Mouse (Mus musculus) heart, adult 2 months (tissue): ENCODE measurements at regions not wholly inside any gene's neighbourhood (a gene's known extent, or its start where the extent isn't known, plus 50 kb on each side); places are given as distances from the start of the nearest gene placed in this dataset.

ENCODE experiments used
- DNase-seq, 2 experiments: peaks; one replicate each; pipeline ENCODE4 v3.0.0; 2021
- H3K27ac ChIP-seq: fragments of 200-600 bp; 2 replicates; pipeline ENCODE4 v1.8.1; 2022
- H3K27me3 ChIP-seq: fragments of 200-500 bp; 2 replicates; pipeline ENCODE4 v1.6.1; 2012; ENCODE audit warnings: mild to moderate bottlenecking, low read length, inconsistent platforms, mixed read lengths; ENCODE audit not compliant: control insufficient read depth, insufficient read depth
- H3K36me3 ChIP-seq: fragments of 200-500 bp; 2 replicates; pipeline ENCODE4 v1.6.1; 2012; ENCODE audit warnings: low read length, inconsistent platforms; ENCODE audit not compliant: control insufficient read depth, insufficient read depth
- H3K4me1 ChIP-seq: fragments of 200-500 bp; 2 replicates; pipeline ENCODE4 v1.6.1; 2011; ENCODE audit warnings: low read length; ENCODE audit not compliant: control insufficient read depth, insufficient read depth
- H3K4me3 ChIP-seq: fragments of 200-600 bp; 2 replicates; pipeline ENCODE4 v1.8.1; 2022
- H3K79me2 ChIP-seq: fragments of 200-500 bp; replicated peaks from 2 replicates; pipeline ENCODE4 v1.6.1; 2012; ENCODE audit warnings: mild to moderate bottlenecking, inconsistent platforms, low read length, moderate library complexity, mixed read lengths; ENCODE audit not compliant: control insufficient read depth, insufficient read depth
- H3K9ac ChIP-seq: fragments of 200-500 bp; 2 replicates; pipeline ENCODE4 v1.6.1; 2012; ENCODE audit warnings: low read depth, mild to moderate bottlenecking, control low read depth, inconsistent platforms, low read length, mixed read lengths
- CTCF ChIP-seq: fragments of 200-600 bp; IDR thresholded peaks from 2 replicates; pipeline ENCODE4 v1.8.1; 2022; ENCODE audit warnings: antibody characterized with exemption, mild to moderate bottlenecking, moderate library complexity
- EP300 ChIP-seq: fragments of 200-500 bp; IDR thresholded peaks from 2 replicates; pipeline ENCODE4 v1.6.1; 2011; ENCODE audit warnings: low read depth, low read length, control low read depth; ENCODE audit not compliant: insufficient read depth
- POLR2A ChIP-seq: fragments of 200-500 bp; IDR thresholded peaks from 2 replicates; pipeline ENCODE4 v1.6.1; 2011; ENCODE audit warnings: mild to moderate bottlenecking, low read depth, low read length, control low read depth; ENCODE audit not compliant: insufficient read depth
- WGBS: fragments of 180-500 bp; shearing (Covaris S2); methylation state at CpG from one replicate; pipeline ENCODE4 v1.1.7; 2018; 5-methylcytosine and 5-hydroxymethylcytosine counted together
- intact Hi-C: fragments of 180-260 bp; cut with DNase I; formaldehyde crosslinking; loops from one replicate; pipeline ENCODE4 v1.15.1; 2025

DNA sequence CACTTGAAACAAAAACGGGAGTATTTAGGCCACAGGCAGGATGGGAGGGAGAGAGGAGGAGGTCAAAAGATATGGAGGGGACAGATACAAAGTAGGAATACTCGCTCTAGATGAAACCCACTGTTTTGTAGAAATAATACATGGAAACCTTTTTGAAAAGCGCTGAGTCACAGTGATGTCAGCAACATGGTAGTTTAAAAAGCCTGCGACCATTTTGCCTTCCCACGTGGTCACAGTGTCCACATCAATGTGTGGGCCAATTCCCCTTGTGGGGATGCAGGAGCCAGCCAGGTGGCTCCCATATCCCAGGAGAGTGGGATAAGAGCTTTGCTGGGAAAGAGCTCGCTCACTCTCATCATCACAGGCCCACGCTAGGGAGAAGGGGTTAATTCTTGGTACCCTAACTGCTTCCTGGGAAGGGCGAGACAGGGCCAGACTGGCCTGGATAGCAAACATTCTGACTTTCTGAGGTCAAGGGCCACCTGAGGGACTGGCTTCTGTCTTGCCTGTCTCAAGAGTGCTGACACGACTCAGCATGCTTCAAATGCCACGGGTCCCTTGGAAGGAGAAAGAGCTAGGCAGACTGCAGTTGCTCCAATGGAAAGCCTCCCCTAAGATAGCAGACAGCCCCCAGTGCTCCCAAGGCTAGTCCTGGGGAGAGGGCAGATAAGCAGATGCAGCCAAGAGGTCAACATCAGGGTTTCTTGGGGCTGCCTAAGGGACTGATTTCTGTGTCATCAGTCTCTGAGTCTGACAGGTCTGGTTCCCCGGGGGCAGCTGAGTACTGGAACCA is 143.3 kb upstream of the Usp9x start:
- TF ChIP-seq EP300 = no peak
- TF ChIP-seq CTCF = no peak
- TF ChIP-seq POLR2A = no peak
- no peak overlapping the region for H3K27ac ChIP-seq
- no peak for DNase-seq
- no peaks in the 10 kb centered on the region for H3K4me1 ChIP-seq
- H3K36me3 ChIP-seq = no peaks in the 10 kb centered on the region
- intact Hi-C loops = no loop called here
- no peak overlapping the region for H3K9ac ChIP-seq
- no peaks in the 10 kb centered on the region for H3K27me3 ChIP-seq
- WGBS = 48% methylated on average over 11 of the region's 11 CpGs
- H3K4me3 ChIP-seq = no peak overlapping the region
- H3K79me2 ChIP-seq = no peaks in the 10 kb centered on the region

DNA sequence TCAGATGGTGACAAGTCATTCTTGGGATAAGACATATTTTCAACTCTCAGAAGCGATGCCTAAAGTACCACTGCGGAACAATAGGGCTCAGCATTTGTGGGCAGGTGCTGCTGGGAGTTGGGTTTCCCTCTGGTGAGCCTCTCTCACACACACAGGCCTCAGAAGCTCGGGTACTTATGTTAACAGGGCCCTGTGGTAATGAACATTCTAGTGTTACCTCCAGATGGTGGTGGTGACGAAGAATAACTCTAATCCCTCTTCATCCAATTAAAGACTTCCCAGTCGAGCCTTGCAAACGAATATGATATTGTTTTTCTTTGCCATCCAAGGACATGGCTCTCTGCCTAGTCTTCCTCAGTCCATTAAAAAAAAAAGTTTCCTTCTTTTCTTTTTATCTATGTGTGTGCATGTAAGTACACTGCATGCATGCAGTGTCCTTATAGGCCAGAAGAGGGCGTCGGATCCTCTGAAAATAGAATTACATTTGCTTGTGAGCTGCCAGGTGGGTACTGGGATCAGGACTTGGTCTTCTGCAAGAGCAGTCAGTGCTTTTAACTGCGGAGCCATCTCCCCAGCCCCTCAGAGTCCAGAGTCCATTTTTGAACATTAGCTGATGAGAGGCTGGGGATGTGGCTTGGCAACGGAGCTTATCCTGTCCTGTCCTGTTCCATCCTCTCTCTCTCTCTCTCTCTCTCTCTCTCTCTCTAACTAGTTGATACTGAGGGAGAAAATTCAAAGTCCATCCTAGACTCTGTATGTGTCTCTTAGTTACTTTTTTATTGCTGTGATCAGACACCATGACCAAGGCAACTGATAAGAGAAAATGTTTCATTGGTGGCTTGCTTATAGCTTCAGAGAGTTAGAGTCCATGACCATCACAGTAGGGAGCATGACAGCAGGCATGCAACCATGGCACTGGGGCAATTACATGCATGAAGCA is 146.3 kb upstream of the Usp9x start:
- Histone ChIP-seq H3K79me2 (no peaks in the 10 kb centered on the region), H3K27me3 (no peaks in the 10 kb centered on the region), H3K4me3 (no peak overlapping the region), H3K36me3 (no peaks in the 10 kb centered on the region), H3K27ac (no peak overlapping the region), H3K9ac (no peak overlapping the region), H3K4me1 (no peaks in the 10 kb centered on the region)
- TF ChIP-seq EP300 (no peak), CTCF (no peak), POLR2A (no peak)
- intact Hi-C loops = no loop called here
- 69% methylated on average over 10 of the region's 10 CpGs for WGBS
- DNase-seq = no peak

DNA sequence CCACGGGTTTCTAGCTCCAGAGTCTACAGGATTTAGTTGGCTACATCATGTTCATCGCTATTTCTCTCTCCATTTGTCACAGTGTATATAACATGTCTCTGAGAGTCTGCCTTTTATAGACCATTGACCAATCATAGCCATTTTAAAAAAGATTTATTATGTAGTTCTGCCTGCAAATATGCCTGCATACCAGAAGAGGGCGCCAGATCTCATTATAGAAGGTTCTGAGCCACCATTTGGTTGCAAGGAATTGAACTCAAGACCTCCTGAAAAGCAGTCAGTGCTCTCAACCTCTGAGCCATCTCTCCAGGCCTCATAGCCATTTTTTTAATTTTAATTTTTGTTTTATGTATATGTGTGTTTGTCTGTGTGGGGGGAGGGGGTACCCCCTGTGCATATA is 151.7 kb upstream of the Usp9x start:
- H3K27me3 ChIP-seq = no peaks in the 10 kb centered on the region
- WGBS = 34% methylated on average over 3 of the region's 3 CpGs
- no peaks in the 10 kb centered on the region for H3K36me3 ChIP-seq
- TF ChIP-seq CTCF (peak; percentile 56), EP300 (no peak)
- no peaks in the 10 kb centered on the region; the same call in 1 of the 2 replicates for H3K4me1 ChIP-seq
- intact Hi-C loops = no loop called here
- H3K4me3 ChIP-seq = no peak overlapping the region
- no peak for DNase-seq
- no peaks in the 10 kb centered on the region for H3K79me2 ChIP-seq
- no peak overlapping the region for H3K27ac ChIP-seq
- H3K9ac ChIP-seq = no peak overlapping the region

DNA sequence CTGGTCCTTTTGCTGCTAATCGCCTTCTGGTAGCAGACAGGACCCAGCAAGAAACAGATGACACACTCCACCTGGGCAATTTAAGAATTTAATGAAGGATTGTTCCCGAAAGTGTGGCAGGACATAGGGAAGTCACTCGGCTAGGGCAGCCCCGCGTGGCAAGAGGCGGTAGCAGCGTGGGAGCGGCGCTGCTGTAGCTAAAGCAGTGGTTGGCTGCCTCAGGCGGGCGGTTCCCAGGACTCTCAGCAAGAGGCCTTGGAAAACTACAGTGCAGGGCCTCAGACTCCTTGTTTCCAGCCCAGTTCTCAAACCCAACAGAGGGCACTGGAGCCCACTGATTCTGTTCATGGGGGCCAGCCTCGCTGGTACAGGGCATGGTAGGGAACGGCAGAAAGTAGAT is 154.2 kb upstream of the Usp9x start:
- no peaks in the 10 kb centered on the region for H3K79me2 ChIP-seq
- no peaks in the 10 kb centered on the region for H3K27me3 ChIP-seq
- H3K27ac ChIP-seq = no peak overlapping the region
- intact Hi-C loops = no loop called here
- no peak overlapping the region for H3K4me3 ChIP-seq
- no peaks in the 10 kb centered on the region; the same call in 1 of the 2 replicates for H3K4me1 ChIP-seq
- WGBS = 32% methylated on average over 13 of the region's 13 CpGs
- peak; percentile 22 to 23 for DNase-seq
- no peak overlapping the region for H3K9ac ChIP-seq
- TF ChIP-seq CTCF = peak; percentile 19
- no peak for TF ChIP-seq POLR2A
- no peak for TF ChIP-seq EP300
- H3K36me3 ChIP-seq = no peaks in the 10 kb centered on the region

DNA sequence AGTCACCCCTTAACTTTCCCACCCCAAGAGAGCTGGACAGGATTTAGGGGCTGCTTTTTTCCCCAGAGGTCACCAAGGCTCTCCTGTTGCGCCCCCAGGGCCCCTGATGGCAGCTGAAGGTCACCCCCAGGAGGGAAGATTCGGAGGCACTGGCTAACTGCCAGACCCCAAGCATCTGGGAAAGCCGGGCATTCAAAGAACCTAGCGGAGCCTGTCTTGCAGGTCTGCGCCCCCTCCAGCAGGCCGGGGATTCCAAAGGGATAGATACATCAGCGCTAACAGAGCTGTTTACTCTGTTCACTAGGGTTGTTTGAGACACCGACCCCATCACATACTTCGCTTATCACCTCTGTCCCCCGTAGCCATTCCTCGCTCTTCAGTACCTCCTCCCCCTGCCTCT is 154.6 kb upstream of the Usp9x start:
- H3K9ac ChIP-seq = no peak overlapping the region; the same call in 1 of the 2 replicates
- no peak overlapping the region for H3K27ac ChIP-seq

DNA sequence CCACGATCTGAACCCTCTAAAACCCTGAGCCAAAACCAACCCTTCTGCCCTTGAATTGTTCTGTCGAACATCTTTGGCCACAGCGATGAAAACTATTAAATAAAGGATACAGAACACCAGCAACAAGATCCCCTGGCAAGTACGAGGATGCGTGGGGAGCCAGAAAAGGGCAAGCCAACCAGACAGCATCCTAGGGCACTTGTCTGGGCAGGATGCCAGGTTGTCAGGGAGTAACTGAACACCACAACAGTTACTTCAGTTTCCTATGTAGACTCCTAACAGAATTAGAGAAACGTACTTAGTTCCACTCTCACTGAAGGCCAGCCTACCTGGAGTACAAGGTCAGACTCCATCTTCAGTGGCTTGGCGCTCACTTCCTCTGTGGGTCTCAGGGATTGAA is 138.4 kb upstream of the Med14 start:
- H3K4me1 ChIP-seq = no peaks in the 10 kb centered on the region
- TF ChIP-seq POLR2A (no peak), CTCF (no peak), EP300 (no peak)
- H3K9ac ChIP-seq = no peak overlapping the region
- 72% methylated on average over 7 of the region's 7 CpGs for WGBS
- no peak overlapping the region for H3K4me3 ChIP-seq
- H3K27me3 ChIP-seq = no peaks in the 10 kb centered on the region
- no peaks in the 10 kb centered on the region for H3K36me3 ChIP-seq
- DNase-seq = no peak
- intact Hi-C loops = no loop called here
- H3K79me2 ChIP-seq = no peaks in the 10 kb centered on the region
- H3K27ac ChIP-seq = no peak overlapping the region

More for the DNA sequence above, 154.6 kb upstream of the Usp9x start:
- TF ChIP-seq EP300 (no peak), CTCF (no peak), POLR2A (no peak)
- no peaks in the 10 kb centered on the region for H3K36me3 ChIP-seq
- DNase-seq = no peak
- H3K4me3 ChIP-seq = no peak overlapping the region
- WGBS = 47% methylated on average over 11 of the region's 11 CpGs
- H3K79me2 ChIP-seq = no peaks in the 10 kb centered on the region
- H3K4me1 ChIP-seq = no peaks in the 10 kb centered on the region; the same call in 1 of the 2 replicates
- H3K27me3 ChIP-seq = no peaks in the 10 kb centered on the region
- intact Hi-C loops = no loop called here
